Mouse (Mus musculus): Measurements from ENCODE around the gene Nop9. TPM values are rescaled to one million over a fixed set of nuclear protein-coding genes. Genes with fewer than 3 reads are reported as not detected.

Nop9 gene
- total RNA-seq (2021) = 10 to 100 TPM; 11.2 to 11.4 TPM
- long read RNA-seq, experiment 1, transcript Nop9-201 (10 exons, 3,694 nt) = major isoform, 39 of 42 reads
- long read RNA-seq, experiment 1, partial matches to known transcripts = 0 of 42 reads
- long read RNA-seq, experiment 1, other reads (novel, unspliced or antisense) = 3 of 42 reads
- long read RNA-seq, experiment 2, transcript Nop9-201 (10 exons, 3,694 nt) = major isoform, 44 of 47 reads
- long read RNA-seq, experiment 2, partial matches to known transcripts = 0 of 47 reads
- long read RNA-seq, experiment 2, other reads (novel, unspliced or antisense) = 3 of 47 reads

- intact Hi-C loops (cut with DNase I) = loop anchor here (2.0 to 10.0 kb wide), 2 partner anchors 115 to 251 kb away; partner anchors contain the start of gene Carmil3
- peak; percentile 89 to 92 for DNase-seq
Measured at GRCm38 (mm10) chr14:55745180-55745860, at the start of gene Nop9, which contains the start of gene Dhrs1. Gene Nop9, plus strand, starts transcription at chr14:55745693. Gene Dhrs1, minus strand, starts transcription at chr14:55745690.

DNA sequence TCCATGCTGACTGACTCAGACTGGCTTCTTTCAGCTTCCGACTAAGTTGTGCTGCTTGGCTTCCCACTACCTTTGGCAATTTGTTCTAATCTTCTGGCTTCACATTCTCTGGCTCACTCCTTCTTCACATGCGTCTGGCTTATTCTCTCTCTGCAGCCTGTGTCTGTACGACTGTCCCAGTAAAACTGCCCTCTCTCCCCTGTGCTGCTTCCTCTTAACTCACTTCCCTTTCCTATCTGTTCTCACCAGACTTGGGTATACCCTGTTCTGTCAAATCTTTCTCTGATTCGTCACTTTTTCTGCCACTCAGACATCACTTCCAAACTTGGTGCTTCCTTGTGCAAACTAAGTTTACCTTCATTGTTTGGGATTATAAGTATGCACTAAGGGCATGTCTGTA lies 48.3 kb upstream of the Nop9 start:
- intact Hi-C loops (cut with DNase I) = no loop called here
- DNase-seq = no peak

- intact Hi-C loops (cut with DNase I) = no loop called here
- no peak for DNase-seq
Measured at GRCm38 (mm10) chr14:55701131-55701530, 44.4 kb upstream of the Nop9 start.

DNA sequence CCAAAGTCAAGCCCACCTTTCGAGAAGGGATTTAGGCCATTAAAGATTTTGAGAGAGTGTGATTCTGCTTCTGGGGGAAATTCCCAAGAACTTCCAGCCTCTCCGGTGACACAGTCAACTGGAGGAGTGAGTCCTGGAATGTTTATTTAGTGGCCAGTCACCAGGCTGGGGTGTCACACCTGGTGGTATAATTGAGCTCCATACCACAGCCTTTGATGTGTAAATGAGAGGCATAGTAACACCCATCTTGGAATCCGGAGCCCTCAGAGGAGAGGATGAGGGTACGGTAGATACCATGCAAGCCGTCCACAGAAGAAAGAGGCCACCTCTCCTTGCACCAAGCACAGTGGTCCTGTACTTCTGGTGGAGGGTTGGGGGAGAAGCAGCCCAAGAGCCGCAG lies 42.7 kb upstream of the Nop9 start:
- intact Hi-C loops (cut with DNase I) = no loop called here
- no peak for DNase-seq

- intact Hi-C loops (cut with DNase I) = no loop called here
- DNase-seq = no peak
Measured at GRCm38 (mm10) chr14:55706051-55706600, 39.4 kb upstream of the Nop9 start.

GRCm38 (mm10) chr14:55707397-55707796 lies 38.1 kb upstream of the Nop9 start:
- intact Hi-C loops (cut with DNase I) = no loop called here
- no peak for DNase-seq

DNA sequence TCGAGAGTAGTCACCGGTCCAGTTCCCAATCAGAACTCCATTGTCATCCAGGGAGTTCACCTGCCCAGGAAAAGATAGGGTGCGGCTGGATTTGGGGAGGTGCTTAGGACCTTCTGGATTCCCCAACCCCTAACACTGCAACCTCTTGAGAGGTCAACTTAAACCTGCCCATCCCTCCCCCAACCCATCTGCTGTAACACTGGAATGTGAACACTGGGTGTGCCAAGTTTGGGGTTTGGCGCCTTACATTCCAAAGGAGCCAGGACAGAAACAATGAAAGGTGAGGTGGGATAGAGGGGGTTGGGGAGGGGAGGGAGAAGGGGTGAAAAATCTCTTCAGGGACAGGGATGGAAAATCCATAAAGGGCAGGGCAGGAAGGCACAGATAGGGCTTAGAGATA lies 36.0 kb upstream of the Nop9 start:
- intact Hi-C loops (cut with DNase I) = no loop called here
- DNase-seq = no peak

DNA sequence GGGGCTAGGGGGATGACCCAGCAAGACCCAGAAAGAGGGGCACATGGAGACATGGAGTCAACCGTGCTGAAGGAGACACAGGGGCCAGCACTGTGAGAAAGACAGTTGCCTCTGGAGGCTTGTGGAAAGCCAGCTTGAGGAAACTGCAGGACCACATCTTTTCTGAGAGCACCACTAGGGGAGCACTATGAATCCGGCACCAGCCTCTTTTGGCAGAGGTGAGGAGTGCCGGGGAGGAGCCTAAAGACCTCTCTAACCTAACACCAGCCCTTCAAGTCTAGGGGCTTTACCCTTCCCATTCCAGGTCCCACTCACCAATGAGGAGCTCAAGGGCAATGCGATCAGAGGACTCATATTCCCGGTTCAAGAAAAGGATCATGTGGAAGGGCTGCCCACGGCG lies 33.7 kb upstream of the Nop9 start:
- intact Hi-C loops (cut with DNase I) = no loop called here
- DNase-seq = no peak

GRCm38 (mm10) chr14:55713007-55713728 lies 32.3 kb upstream of the Nop9 start:
- peak; percentile 37 to 38 for DNase-seq
- intact Hi-C loops (cut with DNase I) = no loop called here

DNA sequence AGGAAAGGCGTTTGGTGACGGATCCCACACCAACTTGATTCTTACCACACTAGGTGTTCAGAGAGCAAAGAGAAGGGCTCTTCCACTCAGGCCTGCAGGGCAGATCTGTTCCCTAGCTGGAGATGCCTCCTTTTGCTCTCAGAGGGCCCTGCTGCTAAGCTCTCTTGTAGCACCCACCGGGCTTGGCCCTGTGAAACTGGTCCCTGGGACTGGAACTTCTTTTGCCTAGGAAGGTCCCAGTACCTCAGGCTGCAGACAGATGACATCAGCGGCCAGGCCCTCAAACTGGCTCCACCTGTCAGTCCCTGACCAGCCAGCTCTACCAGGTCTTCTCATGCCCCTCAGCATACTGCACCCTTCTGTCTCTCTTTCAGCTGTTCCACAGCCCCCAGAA lies 31.8 kb upstream of the Nop9 start, which contains the start of gene Tgm1:
Gene Tgm1 (minus strand): TSS at position 198 of the 394 bp plus-strand sequence.
- intact Hi-C loops (cut with DNase I) = no loop called here
- no peak for DNase-seq

DNA sequence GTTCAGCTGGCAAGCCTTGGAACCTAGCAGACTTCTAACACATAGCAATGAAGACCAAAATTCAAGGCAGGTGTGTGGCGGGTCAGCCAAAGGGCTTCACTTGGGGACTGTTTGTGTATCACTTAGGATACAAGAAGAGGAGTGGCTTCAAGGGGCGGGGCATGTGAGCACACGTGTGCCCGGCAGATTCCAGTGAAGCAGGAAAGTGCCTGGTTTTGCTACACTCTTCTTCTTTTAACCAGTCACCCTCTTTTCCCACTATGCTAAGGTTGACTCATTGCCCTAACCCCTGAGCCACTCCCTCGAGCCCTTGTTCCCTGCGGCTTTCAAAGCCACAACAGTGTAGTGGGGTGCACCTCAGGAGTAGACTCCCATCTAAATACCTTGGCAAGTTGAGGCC lies 30.6 kb upstream of the Nop9 start:
- intact Hi-C loops (cut with DNase I) = no loop called here
- no peak for DNase-seq

- DNase-seq = no peak
- intact Hi-C loops (cut with DNase I) = no loop called here
Measured at GRCm38 (mm10) chr14:55716271-55716670, 29.2 kb upstream of the Nop9 start.

GRCm38 (mm10) chr14:55716884-55717283 lies 28.6 kb upstream of the Nop9 start:
- DNase-seq = no peak
- intact Hi-C loops (cut with DNase I) = no loop called here

GRCm38 (mm10) chr14:55719737-55720136 lies 25.8 kb upstream of the Nop9 start:
- no peak for DNase-seq
- intact Hi-C loops (cut with DNase I) = loop anchor here (2.0 kb wide), 1 partner anchor 37 kb away; no protein-coding TSS in a partner anchor

DNA sequence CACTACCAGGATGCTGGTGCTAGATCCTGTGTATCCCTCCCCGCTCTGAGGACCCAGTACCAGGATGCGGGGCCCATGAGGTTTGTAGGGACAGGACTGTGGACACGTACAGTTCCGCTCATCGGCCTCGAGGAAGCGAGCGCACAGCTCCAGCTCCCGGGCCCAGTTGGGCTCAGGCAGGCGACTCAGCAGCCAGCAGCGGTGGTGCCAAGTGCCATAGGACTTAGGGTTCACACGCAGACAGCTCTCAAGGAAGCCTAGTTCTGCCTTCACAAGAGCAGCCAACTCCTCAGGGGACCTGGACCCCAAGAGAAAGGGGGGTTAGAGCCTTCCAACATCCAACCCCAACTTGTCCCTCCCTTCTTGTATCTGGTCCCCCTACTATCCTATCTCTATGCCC lies 24.8 kb upstream of the Nop9 start:
- no peak for DNase-seq
- intact Hi-C loops (cut with DNase I) = loop anchor here (2.0 kb wide), 1 partner anchor 38 kb away; no protein-coding TSS in a partner anchor

DNA sequence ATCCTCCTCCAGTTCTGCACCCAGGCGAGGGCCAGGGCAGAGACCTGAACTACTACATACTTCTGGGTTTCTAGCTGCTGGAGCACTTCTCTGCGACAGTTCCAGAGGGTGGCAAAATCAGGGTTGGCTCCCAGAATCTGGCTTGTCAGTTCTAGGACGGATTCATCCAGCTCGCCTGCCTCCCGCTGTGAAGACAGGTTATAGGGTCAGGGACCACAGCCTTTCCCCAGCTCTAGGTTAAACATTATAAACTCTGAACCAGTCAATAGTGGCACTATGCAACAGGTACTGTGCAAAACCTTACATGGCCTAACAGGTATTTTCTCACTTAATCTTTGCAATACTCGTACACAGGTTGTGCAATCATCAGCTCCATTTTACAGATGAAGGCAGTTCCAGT lies 24.4 kb upstream of the Nop9 start:
- DNase-seq = no peak
- intact Hi-C loops (cut with DNase I) = loop anchor here (2.0 kb wide), 1 partner anchor 38 kb away; no protein-coding TSS in a partner anchor

DNA sequence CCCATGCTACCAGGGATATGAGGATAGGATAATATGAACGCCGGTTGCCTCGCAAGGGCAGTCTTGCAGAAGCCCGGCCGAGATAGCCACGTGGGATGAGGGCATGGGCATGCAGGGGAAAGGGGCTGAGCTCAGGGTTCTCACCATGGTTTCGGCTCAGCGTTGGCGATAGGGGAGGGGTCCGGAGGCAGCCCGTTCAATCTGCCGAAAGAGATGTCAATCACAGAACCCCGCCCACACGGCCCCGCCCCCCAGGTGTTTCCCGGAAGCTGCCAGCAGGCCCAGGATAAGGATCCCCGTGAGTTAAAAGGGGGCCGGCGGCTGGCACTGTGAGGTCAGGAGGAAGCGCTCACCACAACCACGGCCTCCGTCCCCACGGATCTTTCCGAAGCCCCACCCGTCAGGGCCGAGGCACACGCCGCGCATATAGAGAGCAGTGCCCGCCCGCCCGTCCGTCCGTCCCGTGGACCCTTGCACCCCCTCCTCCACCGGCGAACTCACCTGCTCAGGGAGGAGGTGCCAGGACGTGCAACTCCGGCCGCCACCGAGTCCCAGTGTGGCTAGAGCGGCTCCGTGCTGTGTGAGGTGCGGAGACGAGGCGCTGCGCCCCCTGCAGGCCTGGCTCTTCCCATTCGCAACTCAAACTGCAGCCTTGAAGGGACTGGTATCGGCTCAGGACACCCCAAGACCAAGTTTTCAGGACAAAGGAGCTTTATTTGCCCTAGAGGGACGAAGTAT lies 23.6 kb upstream of the Nop9 start, which contains the start of gene Rabggta:
Gene Rabggta (minus strand): TSS at position 564 of the 738 bp plus-strand sequence.
- intact Hi-C loops (cut with DNase I) = loop anchor here (2.0 kb wide), 1 partner anchor 39 kb away; no protein-coding TSS in a partner anchor
- peak; percentile 94 to 95 for DNase-seq

GRCm38 (mm10) chr14:55722438-55722945 lies 23.0 kb upstream of the Nop9 start:
- DNase-seq = no peak
- intact Hi-C loops (cut with DNase I) = no loop called here

DNA sequence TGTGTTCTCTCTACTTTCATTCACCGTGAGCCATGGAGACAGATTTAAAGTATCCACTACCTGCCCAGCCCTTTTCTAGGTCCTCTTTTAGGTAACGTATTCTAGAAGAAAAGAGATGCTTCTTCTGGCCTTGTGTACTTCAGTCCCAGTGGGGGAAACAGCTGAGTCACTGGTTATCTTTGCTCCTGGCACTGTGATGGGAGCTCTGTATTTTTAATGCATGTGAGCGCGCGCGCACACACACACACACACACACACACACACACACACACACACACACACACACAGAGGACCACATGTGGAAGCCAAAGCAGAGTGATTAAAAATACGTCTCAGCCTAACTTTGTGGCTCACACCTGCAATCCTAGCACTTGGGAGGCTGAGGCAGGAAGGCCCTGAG lies 22.1 kb upstream of the Nop9 start:
- intact Hi-C loops (cut with DNase I) = no loop called here
- no peak for DNase-seq

GRCm38 (mm10) chr14:55724411-55724871 lies 21.1 kb upstream of the Nop9 start:
- DNase-seq = peak; percentile 15 to 27
- intact Hi-C loops (cut with DNase I) = no loop called here

Measured in heart, postnatal 14 days (tissue).